Mouse (Mus musculus) embryo, embryonic 10.5 days (tissue): ENCODE data around the gene Alyref.

Experiments used
- DNase-seq: peaks from one replicate; pipeline ENCODE4 v3.0.0-alpha.2; 2015; ENCODE audit warnings: low spot score

Alyref gene

DNA sequence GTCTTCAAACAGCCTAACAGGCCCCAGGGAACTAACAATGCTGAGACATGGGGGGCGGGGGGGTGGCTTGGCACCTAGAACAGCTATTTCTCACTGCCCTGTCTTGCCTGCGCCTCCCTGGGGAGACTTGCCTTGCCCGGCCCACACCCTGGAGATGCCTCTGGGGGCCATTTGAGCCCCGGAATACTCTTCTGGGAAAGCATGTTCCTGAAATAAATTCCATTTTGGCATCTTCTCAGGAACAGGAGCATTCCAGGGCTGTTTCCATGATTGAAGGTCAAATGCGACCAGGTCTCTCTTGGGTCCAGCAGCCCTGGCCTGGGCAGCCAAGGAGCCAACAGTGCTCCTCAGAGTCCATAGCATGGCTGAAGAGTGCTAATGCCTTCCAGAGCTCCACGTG lies 55.8 kb downstream of the Alyref start:
- DNase-seq = no peak
